11 mouse cellular contexts compared by ENCODE assay signal in the genomic region with DNA sequence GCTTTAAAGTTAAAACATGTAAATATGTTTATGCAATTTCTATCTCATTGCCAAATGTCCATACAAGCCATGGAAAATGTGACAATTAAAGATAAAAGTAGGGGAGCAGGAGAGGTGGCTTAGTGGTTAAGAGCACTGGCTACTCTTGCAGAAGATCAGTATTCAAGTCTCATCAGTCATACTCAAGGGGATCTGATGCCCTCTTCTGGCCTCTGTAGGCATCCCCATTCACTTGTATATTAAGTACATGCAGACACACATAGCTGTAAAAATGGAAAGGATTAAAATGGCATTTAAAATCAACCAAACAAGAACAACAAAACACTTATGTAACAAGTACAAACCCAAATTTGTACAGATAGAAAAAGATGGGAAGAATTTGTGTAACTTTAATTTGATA. TPM values are rescaled to one million over a fixed set of nuclear protein-coding genes. Genes with fewer than 3 reads are reported as not detected.
DNase-seq lines count a peak whose midpoint lies in the region; ATAC-seq and TF ChIP-seq lines count a peak whose summit lies in the region.
"Had no signal": no experiment of that assay in that cellular context is flagged by ENCODE, and none has a peak within 500 bp of the region (broad histone marks: within the 10 kb centered on the region; RNA-seq: fewer than 3 reads in every experiment).

No protein-coding gene starts in this region.

- no peak overlapping the region for H3K4me2 ChIP-seq in forebrain, embryonic 14.5 days (ENCODE audit: low read length)
- H3K4me2 ChIP-seq in forebrain, embryonic 16.5 days (ENCODE audit: low read length), result no peak overlapping the region
- no peak overlapping the region for H3K4me2 ChIP-seq in lung, embryonic 14.5 days
- H3K4me2 ChIP-seq: embryonic facial prominence, embryonic 12.5 days had no signal

- no peaks in the 10 kb centered on the region for H3K9me3 ChIP-seq in forebrain, embryonic 14.5 days (replicated peaks; ENCODE audit: control insufficient read depth, low read length)
- no peaks in the 10 kb centered on the region for H3K9me3 ChIP-seq in forebrain, embryonic 16.5 days (ENCODE audit: control insufficient read depth, low read length)
- no peaks in the 10 kb centered on the region for H3K9me3 ChIP-seq in lung, embryonic 14.5 days (ENCODE audit: low read depth, low read length)
- H3K9me3 ChIP-seq: embryonic facial prominence, embryonic 12.5 days; G1E had no signal

- H3K36me3 ChIP-seq in forebrain, embryonic 14.5 days (ENCODE audit: control insufficient read depth, insufficient read depth, low read length), result no peaks in the 10 kb centered on the region
- H3K36me3 ChIP-seq in forebrain, embryonic 16.5 days (ENCODE audit: control insufficient read depth, insufficient read depth), result no peaks in the 10 kb centered on the region
- H3K36me3 ChIP-seq in lung, embryonic 14.5 days (ENCODE audit: insufficient read depth), result no peaks in the 10 kb centered on the region
- H3K36me3 ChIP-seq: embryonic facial prominence, embryonic 12.5 days; G1E had no signal

- no peaks in the 10 kb centered on the region for H3K27me3 ChIP-seq in forebrain, embryonic 14.5 days (replicated peaks; ENCODE audit: control insufficient read depth, insufficient read depth, low read length)
- no peaks in the 10 kb centered on the region for H3K27me3 ChIP-seq in forebrain, embryonic 16.5 days (replicated peaks; ENCODE audit: control insufficient read depth, insufficient read depth, low read length)
- no peaks in the 10 kb centered on the region for H3K27me3 ChIP-seq in lung, embryonic 14.5 days (ENCODE audit: insufficient read depth, low read length)
- H3K27me3 ChIP-seq: embryonic facial prominence, embryonic 12.5 days had no signal

- no peaks in the 10 kb centered on the region for H3K4me1 ChIP-seq in forebrain, embryonic 14.5 days (ENCODE audit: control insufficient read depth, insufficient read depth, low read length)
- H3K4me1 ChIP-seq in forebrain, embryonic 16.5 days (replicated peaks; ENCODE audit: control insufficient read depth, insufficient read depth, low read length), result no peaks in the 10 kb centered on the region
- no peaks in the 10 kb centered on the region for H3K4me1 ChIP-seq in lung, embryonic 14.5 days (ENCODE audit: insufficient read depth)
- H3K4me1 ChIP-seq: embryonic facial prominence, embryonic 12.5 days had no signal

- ATAC-seq in forebrain, embryonic 14.5 days, result no peak
- ATAC-seq in forebrain, embryonic 16.5 days, result no peak
- no peak for ATAC-seq in lung, embryonic 14.5 days (ENCODE audit: insufficient read depth)
- ATAC-seq: hindbrain, embryonic 16.5 days had no signal

- TF ChIP-seq CTCF in lung, embryonic 14.5 days (IDR thresholded peaks at IDR 0.05; ENCODE audit: low read depth), result peak; percentile 32

- no peak overlapping the region for H3K4me3 ChIP-seq in forebrain, embryonic 14.5 days (ENCODE audit: low read depth, low read length)
- H3K4me3 ChIP-seq in forebrain, embryonic 16.5 days (replicated peaks; ENCODE audit: low read length), result no peak overlapping the region
- H3K4me3 ChIP-seq in lung, embryonic 14.5 days (ENCODE audit: low read depth, low read length), result no peak overlapping the region
- H3K4me3 ChIP-seq: embryonic facial prominence, embryonic 12.5 days had no signal

- H3K27ac ChIP-seq in forebrain, embryonic 14.5 days (ENCODE audit: low read depth, low read length), result no peak overlapping the region
- no peak overlapping the region for H3K27ac ChIP-seq in forebrain, embryonic 16.5 days (ENCODE audit: low read length)
- H3K27ac ChIP-seq in lung, embryonic 14.5 days (ENCODE audit: low read depth), result no peak overlapping the region
- H3K27ac ChIP-seq: embryonic facial prominence, embryonic 12.5 days had no signal

- no peak overlapping the region for H3K9ac ChIP-seq in forebrain, embryonic 14.5 days (ENCODE audit: low read length)
- no peak overlapping the region for H3K9ac ChIP-seq in forebrain, embryonic 16.5 days (replicated peaks; ENCODE audit: low read depth, low read length)
- H3K9ac ChIP-seq in lung, embryonic 14.5 days, result no peak overlapping the region
- H3K9ac ChIP-seq: embryonic facial prominence, embryonic 12.5 days had no signal

- DNase-seq in forebrain, embryonic 14.5 days (ENCODE audit: low spot score), result peak; percentile 5
- peak; percentile 5 for DNase-seq in lung, embryonic 14.5 days
- no peak for DNase-seq in lung, postnatal 10 days
- DNase-seq in MEL-GATA-1-ER (ENCODE audit: extremely low read depth, low read depth), result peak; percentile 6
- DNase-seq in naive thymus-derived CD4-positive, alpha-beta T cell, adult 2 months (ENCODE audit: low read depth), result peak; percentile 22
- DNase-seq in spleen, postnatal 14 days (ENCODE audit: low spot score in 2 of 2), result no peak
- no peak for DNase-seq in heart, postnatal 4 days

RNA-seq across cellular contexts. Expression of a gene that starts 54.2 kb away (rescaled TPM):
- polyA plus RNA-seq in forebrain, embryonic 14.5 days (2014; fragmentation: Nextera tagmentation; extraction: Ambion mirVana), result 20.8 and 29.2 TPM in 2 replicates
- 37.7 and 49.8 TPM in 2 replicates for polyA plus RNA-seq in forebrain, embryonic 16.5 days (2015; fragmentation: Nextera tagmentation; extraction: Ambion mirVana)
- polyA plus RNA-seq in lung, embryonic 14.5 days (2014; fragmentation: Nextera tagmentation; extraction: Ambion mirVana), result 16.8 and 17.1 TPM in 2 replicates
- total RNA-seq in heart, postnatal 4 days (2021), result 10 to 100 TPM; 59.6 to 61.4 TPM
- polyA plus RNA-seq: G1E had no signal

Comparison
In these comparisons a context has a peak if more than half of its experiments do, and no peak if none do; other contexts are left out.
1. DNase-seq: peak in forebrain, embryonic 14.5 days (single experiment), lung, embryonic 14.5 days (single experiment), MEL-GATA-1-ER (single experiment) and naive thymus-derived CD4-positive, alpha-beta T cell, adult 2 months (single experiment); none in lung, postnatal 10 days (single experiment), spleen, postnatal 14 days (0 of 2) and heart, postnatal 4 days (single experiment).